Mouse (Mus musculus) liver, postnatal 0 days (tissue): ENCODE data around the gene Fpgs.

Source experiments
- CTCF ChIP-seq: sonication (generic); IDR thresholded peaks from 2 replicates; pipeline ENCODE4 v1.5.1; 2016; ENCODE audit warnings: antibody characterized with exemption, low read depth
- EP300 ChIP-seq: IDR thresholded peaks from 2 replicates; pipeline ENCODE4 v1.6.1; 2016; ENCODE audit warnings: antibody characterized with exemption, low read depth, mild to moderate bottlenecking

GRCm38 (mm10) chr2:32669876-32670275 is 34.1 kb downstream of the Fpgs start:
- TF ChIP-seq CTCF (no peak), EP300 (no peak)
